Mouse (Mus musculus) myocyte (in vitro differentiated cells): ENCODE measurements around the gene Hltf. TPM values are rescaled to one million over a fixed set of nuclear protein-coding genes. Genes with fewer than 3 reads are reported as not detected.

ENCODE experiments used
- H3K27me3 ChIP-seq: one replicate; pipeline ENCODE4 v1.6.1; 2011; ENCODE audit not compliant: control insufficient read depth, insufficient read depth, insufficient read length
- H3K36me3 ChIP-seq: one replicate; pipeline ENCODE4 v1.6.1; 2011; ENCODE audit not compliant: control insufficient read depth, insufficient read depth
- H3K4me2 ChIP-seq: one replicate; pipeline ENCODE4 v1.6.1; 2011; ENCODE audit warnings: low read depth, control low read depth
- H3K4me3 ChIP-seq: one replicate; pipeline ENCODE4 v1.5.1; 2011; ENCODE audit warnings: mild to moderate bottlenecking, control low read depth, moderate library complexity
- H3K79me2 ChIP-seq: one replicate; pipeline ENCODE4 v1.6.1; 2011; ENCODE audit not compliant: control insufficient read depth, insufficient read depth
- H3ac ChIP-seq: one replicate; pipeline ENCODE4 v1.6.1; 2011; ENCODE audit not compliant: control insufficient read depth, insufficient read length
- CEBPB ChIP-seq: IDR thresholded peaks from 2 replicates; pipeline ENCODE4 v1.6.1; 2011; ENCODE audit warnings: mild to moderate bottlenecking, moderate library complexity; ENCODE audit not compliant: poor library complexity, insufficient read depth, severe bottlenecking
- E2F4 ChIP-seq: IDR thresholded peaks from one replicate; pipeline ENCODE4 v1.6.1; 2011; ENCODE audit warnings: mild to moderate bottlenecking, control low read depth, moderate library complexity; ENCODE audit not compliant: insufficient read depth
- MAX ChIP-seq: IDR thresholded peaks from one replicate; pipeline ENCODE4 v1.6.1; 2011; ENCODE audit warnings: low read depth, mild to moderate bottlenecking, control low read depth
- MYOD1 ChIP-seq, 3 experiments: IDR thresholded peaks; one replicate each; pipeline ENCODE4 v1.6.1; 2011; ENCODE audit warnings: control low read depth in 2 of 3, low read depth in 2 of 3, mild to moderate bottlenecking in 2 of 3, moderate library complexity in 1 of 3; ENCODE audit not compliant: insufficient read length in 2 of 3, control insufficient read depth in 1 of 3
- MYOG ChIP-seq, 3 experiments: IDR thresholded peaks; one replicate each; pipeline ENCODE4 v1.6.1; 2011; ENCODE audit warnings: control low read depth in 2 of 3, low read depth in 2 of 3, mild to moderate bottlenecking in 2 of 3; ENCODE audit not compliant: insufficient read length in 2 of 3, control insufficient read depth in 1 of 3, insufficient read depth in 1 of 3
- POLR2A ChIP-seq: IDR thresholded peaks from one replicate; pipeline ENCODE4 v1.6.1; 2011; ENCODE audit warnings: low read depth, mild to moderate bottlenecking, control low read depth, moderate library complexity; ENCODE audit not compliant: insufficient read length
- POLR2AphosphoS2 ChIP-seq: IDR thresholded peaks from one replicate; pipeline ENCODE4 v1.6.1; 2011; ENCODE audit warnings: low read depth, control low read depth; ENCODE audit not compliant: insufficient read length
- REST ChIP-seq: IDR thresholded peaks from one replicate; pipeline ENCODE4 v1.6.1; 2011; ENCODE audit warnings: mild to moderate bottlenecking, control low read depth, moderate library complexity; ENCODE audit not compliant: insufficient read depth, insufficient read length
- SRF ChIP-seq: IDR thresholded peaks from one replicate; pipeline ENCODE4 v1.6.1; 2011; ENCODE audit warnings: low read depth; ENCODE audit not compliant: control insufficient read depth, insufficient read length
- TCF12 ChIP-seq: IDR thresholded peaks from one replicate; pipeline ENCODE4 v1.6.1; 2011; ENCODE audit warnings: mild to moderate bottlenecking, control low read depth; ENCODE audit not compliant: poor library complexity, insufficient read depth, severe bottlenecking
- TCF3 ChIP-seq: IDR thresholded peaks from one replicate; pipeline ENCODE4 v1.6.1; 2011; ENCODE audit warnings: low read depth, control low read depth; ENCODE audit not compliant: insufficient read length
- USF1 ChIP-seq: IDR thresholded peaks from one replicate; pipeline ENCODE4 v1.6.1; 2011; ENCODE audit warnings: low read depth, mild to moderate bottlenecking, control low read depth, moderate library complexity
- polyA plus RNA-seq: library from polyadenylated mRNA; unstranded; fragments of >200 nt; fragmentation: generic; extraction: Trizol; gene quantifications from one replicate; pipeline ENCODE4 v1.2.1, GENCODE M21; 2012; ENCODE audit warnings: missing spikeins

The Hltf gene
- polyA plus RNA-seq, 1 experiment: 1.3 TPM

- no peaks in the 10 kb centered on the region for H3K27me3 ChIP-seq
- TF ChIP-seq SRF (no peak), MYOD1 (IDR thresholded peaks at IDR 0.05; ENCODE audit: control insufficient read depth in 1 of 3, insufficient read length in 2 of 3, low read depth in 2 of 3) (no peak), TCF3 (no peak), POLR2AphosphoS2 (no peak), USF1 (no peak), POLR2A (no peak)
- peak overlapping the region; percentile 25 for H3K4me3 ChIP-seq
- no peaks in the 10 kb centered on the region for H3K36me3 ChIP-seq
- H3K4me2 ChIP-seq: peak overlapping the region; percentile 90
- H3K79me2 ChIP-seq: no peaks in the 10 kb centered on the region
- H3ac ChIP-seq: no peak overlapping the region
Measured at GRCm38 (mm10) chr3:20155476-20155875, 97.9 kb downstream of the Hltf start.

- H3K79me2 ChIP-seq: no peaks in the 10 kb centered on the region
- no peak overlapping the region for H3ac ChIP-seq
- no peak for TF ChIP-seq E2F4
- no peak for TF ChIP-seq SRF
- TF ChIP-seq USF1: no peak
- no peak for TF ChIP-seq CEBPB
- no peak for TF ChIP-seq MAX
- no peak for TF ChIP-seq MYOG (IDR thresholded peaks at IDR 0.05; ENCODE audit: control insufficient read depth in 1 of 3, insufficient read depth in 1 of 3, insufficient read length in 2 of 3, low read depth in 2 of 3)
- TF ChIP-seq REST: no peak
- no peak for TF ChIP-seq MYOD1 (IDR thresholded peaks at IDR 0.05; ENCODE audit: control insufficient read depth in 1 of 3, insufficient read length in 2 of 3, low read depth in 2 of 3)
- TF ChIP-seq POLR2AphosphoS2: no peak
- no peak for TF ChIP-seq TCF3
- TF ChIP-seq POLR2A: no peak
- no peak for TF ChIP-seq TCF12
- no peaks in the 10 kb centered on the region for H3K36me3 ChIP-seq
- no peak overlapping the region for H3K4me3 ChIP-seq
- H3K27me3 ChIP-seq: no peaks in the 10 kb centered on the region
- H3K4me2 ChIP-seq: no peak overlapping the region
Measured at GRCm38 (mm10) chr3:20167487-20167886, 109.9 kb downstream of the Hltf start.

Other genes with a start within 250 kb of the Hltf start
- 3.7 TPM for gene Cp, start 100.8 kb upstream of the Hltf start, polyA plus RNA-seq
- 3.4 TPM for gene Hps3, start 22.5 kb upstream of the Hltf start, polyA plus RNA-seq
- 63.9 TPM for gene Gyg, start 97.5 kb downstream of the Hltf start, polyA plus RNA-seq
- not detected for gene Cpa3, start 184.4 kb downstream of the Hltf start, polyA plus RNA-seq
- not detected for gene Cpb1, start 217.9 kb downstream of the Hltf start, polyA plus RNA-seq